Mouse (Mus musculus): ENCODE measurements at regions not wholly inside any gene's neighbourhood (a gene's known extent, or its start where the extent isn't known, plus 50 kb on each side); places are given as distances from the start of the nearest gene placed in this dataset.
"Not testable (repeated sequence)": the region's sequence is repeated elsewhere in the genome, so short reads cannot be mapped to it uniquely, and the experiment has no call there.

GRCm38 (mm10) chrX:75733651-75734050, 141.3 kb downstream of the Pls3 start:
- TF ChIP-seq CTCF (conservative IDR thresholded peaks at IDR 0.05; ENCODE audit: low read length); POU5F1 (IDR thresholded peaks at IDR 0.05; ENCODE audit: borderline replicate concordance, low read length); NANOG (IDR thresholded peaks at IDR 0.05; ENCODE audit: borderline replicate concordance, low read length): not testable (repeated sequence)

All from E14TG2a.4 (cell line).